Mouse (Mus musculus): ENCODE data around the gene Olfr293. TPM values are rescaled to one million over a fixed set of nuclear protein-coding genes. Genes with fewer than 3 reads are reported as not detected.

Gene Olfr293
- polyA plus RNA-seq (2017; shearing (Covaris generic)): not detected

DNA sequence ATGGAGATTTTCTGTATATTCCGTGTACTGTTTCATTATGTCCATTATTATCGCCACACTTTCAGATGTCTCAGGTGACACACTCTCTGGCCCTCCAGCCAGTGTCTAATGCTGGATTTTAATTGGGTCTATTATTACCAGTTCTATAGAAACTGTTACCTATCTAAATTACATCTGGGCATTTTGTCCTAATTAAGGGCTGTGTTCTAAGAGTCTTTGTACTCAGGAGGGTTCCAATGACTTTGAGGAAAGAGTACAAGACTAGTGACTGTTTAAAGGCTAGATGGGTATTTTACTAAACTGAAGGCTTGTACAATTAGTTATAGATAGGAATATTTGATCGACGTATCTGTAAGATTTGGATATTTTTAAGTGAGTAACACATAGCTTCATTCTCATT is at the start of gene Olfr293:
Gene Olfr293, plus strand, starts transcription at position 301 of the 400 bp plus-strand sequence.

DNA sequence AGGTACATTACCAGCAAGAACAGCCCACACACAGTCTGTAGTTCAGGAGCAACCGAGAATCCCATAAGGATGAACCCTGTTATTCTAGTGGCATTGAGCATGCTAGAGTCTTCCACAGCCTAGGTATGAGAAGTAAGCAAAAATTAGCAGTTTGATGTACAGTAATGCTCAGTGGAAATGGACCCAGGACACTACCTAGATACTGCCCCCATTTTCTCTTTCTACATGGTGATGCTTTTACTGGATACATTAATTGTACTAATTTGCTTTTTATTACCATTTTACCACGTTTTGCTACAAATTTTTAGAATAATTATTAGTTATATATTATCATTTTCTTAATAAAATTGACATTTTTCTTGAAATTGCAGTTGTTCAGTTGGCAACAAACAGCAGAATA is 32.3 kb upstream of the Olfr293 start, which contains the start of gene Olfr294:
Gene Olfr294, minus strand, starts transcription at position 101 of the 400 bp plus-strand sequence.

GRCm38 (mm10) chr7:86688030-86688429 is 39.2 kb downstream of the Olfr293 start, which contains the start of gene Olfr292:
Olfr292 (plus strand) TSS chr7:86688330.

Other genes with a start within 250 kb of the Olfr293 start
- not detected for gene Olfr301, start 245.2 kb upstream of the Olfr293 start, polyA plus RNA-seq (2017; shearing (Covaris generic))
- not detected for gene Olfr299, start 189.1 kb upstream of the Olfr293 start, polyA plus RNA-seq (2017; shearing (Covaris generic))
- gene Olfr298, start 156.6 kb upstream of the Olfr293 start, polyA plus RNA-seq (2017; shearing (Covaris generic)): not detected
- gene Olfr297, start 129.1 kb upstream of the Olfr293 start, polyA plus RNA-seq (2017; shearing (Covaris generic)): not detected
- gene Olfr295, start 65.2 kb upstream of the Olfr293 start, polyA plus RNA-seq (2017; shearing (Covaris generic)): not detected
- not detected for gene Olfr294, start 32.4 kb upstream of the Olfr293 start, polyA plus RNA-seq (2017; shearing (Covaris generic))
- gene Olfr292, start 39.3 kb downstream of the Olfr293 start, polyA plus RNA-seq (2017; shearing (Covaris generic)): not detected
- not detected for gene Folh1, start 126.9 kb downstream of the Olfr293 start, polyA plus RNA-seq (2017; shearing (Covaris generic))
- gene Vmn2r77, start 146.0 kb downstream of the Olfr293 start, polyA plus RNA-seq (2017; shearing (Covaris generic)): not detected